8 mouse cellular contexts compared by ENCODE assay signal in the genomic region with DNA sequence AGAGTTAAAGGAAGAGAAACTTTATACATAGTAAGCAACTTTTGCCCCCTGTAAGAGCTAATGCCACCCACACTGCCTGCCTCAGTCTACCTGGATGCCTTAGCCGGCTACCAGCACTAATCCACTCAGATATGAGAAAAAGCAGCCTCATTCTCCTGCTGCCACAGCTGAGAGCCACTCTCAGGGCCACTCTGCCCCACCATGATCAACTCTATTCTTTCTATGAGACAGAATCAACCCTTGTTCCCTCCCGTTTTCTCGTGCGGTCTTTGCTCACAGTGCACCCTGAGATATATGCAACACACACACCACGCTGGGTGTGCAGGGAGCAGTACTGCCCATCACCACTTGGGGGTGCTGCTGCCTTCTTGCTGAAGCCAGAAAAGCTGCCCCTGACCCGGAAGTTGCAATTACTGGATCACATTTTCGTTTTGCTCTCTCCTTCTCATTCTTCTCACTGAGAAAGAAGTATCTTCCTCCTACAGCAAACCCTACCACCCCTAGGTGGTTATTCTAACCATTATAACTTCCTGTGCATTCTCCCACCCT. TPM values are rescaled to one million over a fixed set of nuclear protein-coding genes. Genes with fewer than 3 reads are reported as not detected.
DNase-seq lines count a peak whose midpoint lies in the region; TF ChIP-seq lines count a peak whose summit lies in the region.
"Had no signal": no experiment of that assay in that cellular context is flagged by ENCODE, and none has a peak within 500 bp of the region (broad histone marks: within the 10 kb centered on the region; RNA-seq: fewer than 3 reads in every experiment).

No protein-coding gene starts in this region.

- H3K4me3 ChIP-seq in bone marrow macrophage, adult 2 months (ENCODE audit: insufficient read depth, low read length) = no peak overlapping the region
- H3K4me3 ChIP-seq: heart, embryonic 15.5 days had no signal

- TF ChIP-seq CTCF in bone marrow macrophage, adult 2 months (IDR thresholded peaks at IDR 0.05; ENCODE audit: low read depth, low read length) = peak; percentile 68

- peaks cover 8% of the 10 kb centered on the region for H3K4me1 ChIP-seq in bone marrow macrophage, adult 2 months (ENCODE audit: control insufficient read depth, insufficient read depth, low read length)
- H3K4me1 ChIP-seq: heart, embryonic 15.5 days had no signal

- TF ChIP-seq POLR2A in bone marrow macrophage, adult 2 months (IDR thresholded peaks at IDR 0.05; ENCODE audit: borderline replicate concordance, low read depth, low read length) = no peak

- no peak overlapping the region for H3K27ac ChIP-seq in bone marrow macrophage, adult 2 months (ENCODE audit: insufficient read depth, low read depth, low read length)
- H3K27ac ChIP-seq: heart, embryonic 15.5 days had no signal

- peak; percentile 39 for DNase-seq in 3T3-L1 (ENCODE audit: low read depth, low spot score)
- DNase-seq in CD4-positive, CD25-positive, alpha-beta regulatory T cell, adult 2 months (ENCODE audit: low read depth, low spot score) = peak; percentile 93
- DNase-seq in frontal cortex, postnatal 25 days (ENCODE audit: low spot score in 2 of 2) = peak; percentile 33 to 56
- DNase-seq in kidney, postnatal 25 days = peak; percentile 67 to 78
- DNase-seq in lung, postnatal 10 days = peak; percentile 77
- DNase-seq in spleen, adult 18-20 months = peak; percentile 51 to 75

RNA-seq across cellular contexts. Expression of a gene that starts 8.2 kb away (rescaled TPM):
- 3.8 and 6.2 TPM in 2 replicates for polyA plus RNA-seq in bone marrow macrophage, adult 2 months (2012; ENCODE audit: insufficient read depth, insufficient read length, missing spikeins)

Comparison
In these comparisons a context has a peak if more than half of its experiments do, and no peak if none do; other contexts are left out.
1. DNase-seq: peak in every context shown above with its lines; median percentile 93 in CD4-positive, CD25-positive, alpha-beta regulatory T cell, adult 2 months; 77 in lung, postnatal 10 days; 72 in kidney, postnatal 25 days; 63 in spleen, adult 18-20 months; 44 in frontal cortex, postnatal 25 days; 39 in 3T3-L1.